Mouse (Mus musculus) small intestine, adult 2 months (tissue): ENCODE data around the gene Fam166a.

ENCODE experiments used
- CTCF ChIP-seq: fragments of 200-500 bp; IDR thresholded peaks from 2 replicates; pipeline ENCODE4 v1.5.1; 2012; ENCODE audit warnings: low read depth, mild to moderate bottlenecking, control low read depth, inconsistent platforms, low read length, moderate library complexity, mixed read lengths; ENCODE audit not compliant: insufficient replicate concordance, insufficient read length; ENCODE audit errors: extremely low read depth
- POLR2A ChIP-seq: fragments of 200-500 bp; IDR thresholded peaks from 2 replicates; pipeline ENCODE4 v1.6.1; 2012; ENCODE audit warnings: low read depth, mild to moderate bottlenecking, control low read depth, inconsistent platforms, low read length, moderate library complexity

DNA sequence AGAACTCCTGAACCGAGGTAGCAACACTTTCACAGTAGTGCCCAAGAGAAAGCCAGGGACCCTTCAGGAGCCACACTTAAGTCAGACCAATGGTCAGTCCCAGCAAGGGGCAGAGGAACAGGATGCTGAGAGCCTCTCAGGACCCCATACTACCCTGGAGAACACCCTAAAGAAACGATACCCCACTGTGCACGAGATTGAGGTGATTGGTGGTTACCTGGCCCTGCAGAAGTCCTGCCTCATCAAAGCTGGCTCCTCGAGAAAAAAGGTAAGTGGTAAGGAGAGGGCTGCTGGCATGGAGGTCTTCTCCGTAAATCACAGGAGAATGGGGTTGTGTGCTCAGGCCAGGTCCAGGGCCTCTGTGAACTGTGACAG is 45.7 kb downstream of the Fam166a start:
- no peak for TF ChIP-seq CTCF
- no peak for TF ChIP-seq POLR2A
